Mouse (Mus musculus) gastrocnemius, postnatal 14 days (tissue): Measurements from ENCODE around the gene Hyal1. TPM values are rescaled to one million over a fixed set of nuclear protein-coding genes. Genes with fewer than 3 reads are reported as not detected.

Source experiments
- DNase-seq: peaks from one replicate; pipeline ENCODE4 v3.0.0; 2021; ENCODE audit warnings: mixed read lengths
- intact Hi-C: fragments of 180-260 bp; cut with DNase I; formaldehyde crosslinking; loops from one replicate; pipeline ENCODE4 v1.15.1; 2025; ENCODE audit warnings: low total_unique reads
- long read RNA-seq, 2 experiments: library from polyadenylated mRNA; stranded (forward); transcript quantifications; one replicate each; pipeline ENCODE4 v2.0.0; 2021
- total RNA-seq, 2 experiments: library from RNA; stranded (reverse); gene quantifications; 2 replicates each; pipeline ENCODE4 v1.2.3; 2021

Hyal1 gene
- 1 to 10 TPM; 2.6 to 2.7 TPM for total RNA-seq
- long read RNA-seq, experiment 1, partial matches to known transcripts: 0 of 1 reads
- long read RNA-seq, experiment 1, other reads (novel, unspliced or antisense): 0 of 1 reads
- long read RNA-seq, experiment 2, partial matches to known transcripts: 1 of 2 reads
- long read RNA-seq, experiment 2, other reads (novel, unspliced or antisense): 1 of 2 reads

GRCm38 (mm10) chr9:107576357-107577107, at the start of gene Hyal1:
Hyal1 (plus strand) TSS chr9:107576927.
- DNase-seq: peak; percentile 91

DNA sequence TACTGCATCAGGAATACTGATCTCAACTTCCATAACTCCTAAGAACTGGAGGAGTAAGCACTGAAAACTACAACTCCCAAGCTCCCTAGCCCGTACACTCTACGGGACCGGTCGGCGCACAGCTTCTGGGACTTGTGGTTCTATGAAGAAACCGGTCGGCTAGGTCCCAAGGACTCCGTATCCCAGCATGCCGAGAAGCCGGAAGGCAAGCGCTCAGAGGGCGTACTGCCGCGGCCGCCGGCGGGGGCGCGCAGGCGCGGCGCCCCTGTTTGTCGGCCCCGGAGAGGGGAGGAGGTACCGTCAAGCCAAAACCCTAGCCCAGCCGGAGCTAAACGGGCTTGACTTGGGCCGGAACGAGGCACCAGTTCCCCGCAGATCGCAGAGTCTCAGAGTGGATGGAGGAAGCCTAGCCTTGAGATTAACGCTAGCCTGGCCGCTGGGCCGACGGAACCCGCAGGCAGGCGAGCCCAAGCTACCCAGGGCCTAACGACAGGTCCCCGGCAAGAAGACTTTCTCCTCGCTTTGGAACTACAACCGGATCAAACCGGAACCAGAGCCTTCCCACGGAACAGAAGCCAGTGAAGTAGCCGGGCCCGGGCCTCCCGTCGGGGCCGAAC, 42.8 kb upstream of the Hyal1 start, which contains the start of gene Tmem115:
Gene Tmem115 (plus strand): TSS at position 155 of the 617 bp plus-strand sequence.
- intact Hi-C loops: no loop called here
- DNase-seq: peak; percentile 93

More at GRCm38 (mm10) chr9:107576357-107577107, at the start of gene Hyal1:
- intact Hi-C loops: no loop called here

DNA sequence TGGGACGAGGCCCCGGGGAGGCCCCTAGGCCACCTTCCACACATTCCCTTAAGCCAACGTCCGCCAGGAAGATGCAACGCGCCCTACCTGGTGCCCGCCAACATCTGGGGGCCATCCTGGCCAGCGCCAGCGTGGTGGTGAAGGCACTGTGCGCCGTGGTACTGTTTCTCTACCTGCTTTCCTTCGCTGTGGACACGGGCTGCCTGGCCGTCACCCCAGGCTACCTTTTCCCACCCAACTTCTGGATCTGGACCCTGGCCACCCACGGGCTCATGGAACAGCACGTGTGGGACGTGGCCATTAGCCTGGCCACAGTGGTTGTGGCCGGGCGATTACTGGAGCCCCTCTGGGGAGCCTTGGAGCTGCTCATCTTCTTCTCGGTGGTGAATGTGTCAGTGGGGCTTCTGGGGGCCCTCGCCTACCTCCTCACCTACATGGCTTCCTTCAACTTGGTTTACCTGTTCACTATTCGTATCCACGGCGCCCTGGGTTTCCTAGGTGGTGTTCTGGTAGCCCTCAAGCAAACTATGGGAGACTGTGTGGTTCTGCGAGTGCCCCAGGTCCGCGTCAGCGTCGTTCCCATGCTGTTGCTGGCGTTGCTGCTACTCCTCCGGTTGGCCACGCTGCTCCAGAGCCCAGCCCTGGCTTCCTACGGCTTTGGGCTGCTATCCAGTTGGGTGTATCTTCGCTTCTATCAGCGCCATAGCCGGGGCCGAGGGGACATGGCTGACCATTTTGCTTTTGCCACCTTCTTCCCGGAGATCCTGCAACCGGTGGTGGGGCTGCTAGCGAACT, 42.1 kb upstream of the Hyal1 start:
- intact Hi-C loops: no loop called here
- DNase-seq: peak; percentile 64

- no peak for DNase-seq
- intact Hi-C loops: no loop called here
These were observed 38.5 kb upstream of the Hyal1 start for GRCm38 (mm10) chr9:107538231-107538630.

- DNase-seq: no peak
- intact Hi-C loops: no loop called here
These were observed 38.0 kb upstream of the Hyal1 start for GRCm38 (mm10) chr9:107538711-107539110.

GRCm38 (mm10) chr9:107539940-107540339, 36.8 kb upstream of the Hyal1 start:
- intact Hi-C loops: no loop called here

GRCm38 (mm10) chr9:107540420-107540819, 36.3 kb upstream of the Hyal1 start:
- DNase-seq: no peak
- intact Hi-C loops: no loop called here

More at GRCm38 (mm10) chr9:107539940-107540339, 36.8 kb upstream of the Hyal1 start:
- no peak for DNase-seq

GRCm38 (mm10) chr9:107541005-107541404, 35.7 kb upstream of the Hyal1 start:
- intact Hi-C loops: no loop called here
- DNase-seq: no peak

DNA sequence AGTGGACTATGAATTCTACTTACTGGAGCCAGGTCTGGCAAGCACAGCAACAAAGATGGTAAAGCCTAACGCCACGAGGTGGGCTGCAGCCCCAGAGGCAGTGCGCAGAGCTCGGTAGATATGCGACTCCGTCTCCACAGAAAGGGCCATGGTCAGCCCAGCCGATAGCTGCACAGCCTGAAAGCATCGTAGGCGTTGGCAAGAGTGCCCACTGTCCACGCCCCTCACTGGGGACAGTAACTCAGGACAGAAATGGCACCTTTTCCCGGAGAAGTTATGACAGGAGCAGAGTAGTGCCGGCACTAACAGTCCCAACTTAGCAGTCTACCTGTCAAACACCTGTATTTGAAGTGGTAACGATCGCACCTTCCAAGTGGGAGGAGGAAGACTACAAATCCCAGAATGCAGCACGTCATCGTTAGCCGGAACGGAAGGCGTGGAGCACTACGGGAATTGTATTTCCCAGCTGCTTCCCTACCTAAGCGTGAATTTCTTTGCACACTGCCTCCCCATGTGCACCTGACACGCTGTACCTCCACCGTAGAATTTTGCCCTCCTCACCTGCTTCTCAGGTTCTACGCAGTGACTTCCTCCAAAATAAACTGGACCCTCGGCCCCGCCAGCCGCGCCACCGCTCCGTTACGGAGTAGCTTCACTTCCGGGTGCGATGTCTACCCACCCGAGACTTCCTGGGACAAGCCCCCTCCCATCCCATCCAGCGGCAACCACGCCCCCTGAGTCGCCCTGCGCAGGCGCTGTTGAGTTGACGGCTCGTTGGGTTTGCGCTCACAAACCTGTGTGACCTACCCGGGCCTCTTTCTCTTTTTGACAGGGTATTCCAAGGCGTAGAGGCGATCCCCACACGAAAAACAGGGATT, 35.0 kb upstream of the Hyal1 start, which contains the start of the genes Cyb561d2 and Nprl2:
Gene Cyb561d2 (minus strand): TSS at position 720 of the 878 bp plus-strand sequence.
Gene Nprl2 (plus strand): TSS at position 753 of the 878 bp plus-strand sequence.
- DNase-seq: peak; percentile 93
- intact Hi-C loops: no loop called here

DNA sequence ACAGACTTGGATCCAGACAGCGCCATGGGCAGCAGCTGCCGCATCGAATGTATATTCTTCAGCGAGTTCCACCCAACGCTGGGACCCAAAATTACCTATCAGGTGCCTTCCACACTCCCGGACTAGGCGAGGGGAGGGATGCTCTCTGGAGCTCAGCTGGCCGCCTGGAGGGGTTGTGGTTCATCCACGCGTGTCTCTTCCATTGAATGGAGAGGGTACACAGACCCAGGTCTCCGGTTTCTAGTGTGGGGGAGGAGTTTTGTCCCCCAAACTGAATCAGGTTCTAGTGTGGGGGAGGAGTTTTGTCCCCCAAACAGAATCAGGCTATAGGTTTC, 34.4 kb upstream of the Hyal1 start:
- DNase-seq: no peak
- intact Hi-C loops: no loop called here

- no peak for DNase-seq
- intact Hi-C loops: no loop called here
These were observed 34.0 kb upstream of the Hyal1 start for GRCm38 (mm10) chr9:107542721-107543120.

- DNase-seq: no peak
- intact Hi-C loops: no loop called here
These were observed 33.4 kb upstream of the Hyal1 start for GRCm38 (mm10) chr9:107543299-107543698.

GRCm38 (mm10) chr9:107544196-107544700, 32.5 kb upstream of the Hyal1 start:
- intact Hi-C loops: no loop called here
- no peak for DNase-seq

GRCm38 (mm10) chr9:107544729-107545128, 32.0 kb upstream of the Hyal1 start:
- intact Hi-C loops: no loop called here
- no peak for DNase-seq

DNA sequence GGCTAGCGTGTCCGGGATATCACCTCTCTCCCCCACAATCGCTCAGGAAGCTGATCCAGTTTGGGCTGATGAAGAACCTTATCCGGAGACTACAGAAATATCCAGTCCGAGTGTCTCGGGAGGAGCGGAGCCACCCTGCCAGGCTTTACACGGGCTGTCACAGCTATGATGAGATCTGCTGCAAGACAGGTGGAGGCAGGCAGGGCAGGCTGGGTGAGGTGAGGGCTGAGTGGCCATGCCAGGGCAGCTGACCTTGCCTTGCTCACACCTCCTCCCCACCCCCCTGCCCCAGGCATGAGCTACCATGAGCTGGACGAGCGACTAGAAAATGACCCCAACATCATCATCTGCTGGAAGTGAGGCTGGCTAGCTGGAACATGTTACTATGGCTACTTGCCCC, 31.5 kb upstream of the Hyal1 start:
- no peak for DNase-seq
- intact Hi-C loops: no loop called here

DNA sequence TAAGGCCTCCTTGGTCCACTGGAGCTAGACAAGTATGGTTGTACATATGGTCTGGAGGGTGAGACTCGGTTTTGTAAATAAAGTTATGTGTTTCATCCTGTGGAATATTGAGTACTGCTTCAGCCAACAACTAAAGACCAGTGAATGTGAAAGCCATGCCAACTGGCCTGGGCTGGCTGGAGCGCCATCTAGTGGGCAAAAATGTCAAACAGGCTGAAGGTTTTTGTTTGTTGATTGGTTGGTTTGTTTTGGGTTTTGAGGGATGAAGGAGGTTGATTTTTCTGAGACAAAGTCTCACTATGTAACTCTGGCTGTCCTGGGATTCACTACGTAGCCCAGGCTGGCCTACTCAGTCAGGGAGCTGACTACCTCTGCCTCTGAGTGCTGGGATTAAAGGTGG, 31.1 kb upstream of the Hyal1 start:
- DNase-seq: peak; percentile 71
- intact Hi-C loops: no loop called here

- DNase-seq: peak; percentile 89
- intact Hi-C loops: no loop called here
These were observed 29.7 kb upstream of the Hyal1 start, which contains the start of gene Zmynd10 for GRCm38 (mm10) chr9:107547026-107547425. Zmynd10 (plus strand) TSS chr9:107547298.

- no peak for DNase-seq
- intact Hi-C loops: no loop called here
These were observed 28.8 kb upstream of the Hyal1 start for GRCm38 (mm10) chr9:107547957-107548356.

DNA sequence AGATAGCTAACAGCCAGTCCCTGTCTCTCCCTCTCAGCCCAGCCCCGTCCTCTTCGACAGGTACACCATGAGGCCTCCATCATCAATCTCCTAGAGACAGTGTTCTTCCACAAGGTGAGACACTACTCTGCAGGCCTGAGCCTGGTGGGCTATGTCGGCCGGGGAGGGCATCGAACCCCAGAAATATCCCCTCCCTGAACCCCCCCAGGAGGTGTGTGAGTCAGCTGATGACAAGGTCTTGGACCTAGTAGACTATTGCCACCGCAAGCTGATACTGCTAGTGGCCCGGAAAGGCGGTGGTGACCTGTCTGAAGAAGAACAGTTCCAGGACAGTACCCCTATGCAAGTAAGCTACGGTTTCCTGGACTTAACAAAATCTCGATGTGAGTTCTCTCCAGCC, 27.9 kb upstream of the Hyal1 start:
- no peak for DNase-seq
- intact Hi-C loops: no loop called here
